Mouse (Mus musculus) gastrocnemius, adult 8-10 months (tissue): ENCODE measurements around the gene Fkbp7. TPM values are rescaled to one million over a fixed set of nuclear protein-coding genes. Genes with fewer than 3 reads are reported as not detected.

ENCODE experiments used
- total RNA-seq, 4 experiments: library from RNA; stranded (reverse); gene quantifications; 2 replicates each; pipeline ENCODE4 v1.2.4; 2022

Gene Fkbp7
- total RNA-seq, 4 experiments from 2014 or later, result 3.0 to 6.5 (median 5.4) TPM

Other genes with a start within 250 kb of the Fkbp7 start
- 1 to 10 TPM; 1.3 to 3.1 (median 2.5) TPM for gene Prkra, start 25.1 kb downstream of the Fkbp7 start, total RNA-seq
- not detected for gene Pjvk, start 24.6 kb downstream of the Fkbp7 start, total RNA-seq
- gene Plekha3, start 2.2 kb upstream of the Fkbp7 start, total RNA-seq, result 10 to 100 TPM in 2 of 4 experiments, 1 to 10 TPM in 2; 8.5 to 15.0 (median 10.3) TPM